Mouse (Mus musculus) lung, postnatal 0 days (tissue): ENCODE results near the gene Alox8. TPM values are rescaled to one million over a fixed set of nuclear protein-coding genes. Genes with fewer than 3 reads are reported as not detected.

ENCODE experiments used
- ATAC-seq: fragments of 200-750 bp; cut with Nextera tagmentation; 2 replicates; pipeline ENCODE4 v1.8.0; 2017; ENCODE audit warnings: moderate library complexity
- DNase-seq: peaks from one replicate; pipeline ENCODE4 v3.0.0-alpha.2; 2016; ENCODE audit warnings: low spot score
- H3K27ac ChIP-seq: fragments of 300-500 bp; sonication (generic); 2 replicates; pipeline ENCODE4 v1.5.1; 2014; ENCODE audit warnings: antibody characterized with exemption, mild to moderate bottlenecking, low read length, mixed read lengths
- H3K27me3 ChIP-seq: fragments of 300-500 bp; sonication (generic); replicated peaks from 2 replicates; pipeline ENCODE4 v1.6.1; 2014; ENCODE audit warnings: low read length, mixed read lengths; ENCODE audit not compliant: insufficient read depth
- H3K36me3 ChIP-seq: fragments of 300-500 bp; sonication (generic); 2 replicates; pipeline ENCODE4 v1.6.1; 2014; ENCODE audit warnings: low read length, mixed read lengths; ENCODE audit not compliant: insufficient read depth
- H3K4me1 ChIP-seq: fragments of 300-500 bp; sonication (generic); 2 replicates; pipeline ENCODE4 v1.6.1; 2014; ENCODE audit warnings: antibody characterized with exemption, low read depth, low read length, mixed read lengths; ENCODE audit not compliant: insufficient read depth
- H3K4me2 ChIP-seq: fragments of 300-500 bp; sonication (generic); replicated peaks from 2 replicates; pipeline ENCODE4 v1.6.1; 2014; ENCODE audit warnings: low read depth, mild to moderate bottlenecking, low read length, moderate library complexity, mixed read lengths
- H3K4me3 ChIP-seq: fragments of 300-500 bp; sonication (generic); 2 replicates; pipeline ENCODE4 v1.5.1; 2014; ENCODE audit warnings: low read depth, low read length
- H3K9ac ChIP-seq: fragments of 300-500 bp; sonication (generic); replicated peaks from 2 replicates; pipeline ENCODE4 v1.6.1; 2014; ENCODE audit warnings: low read depth, mild to moderate bottlenecking
- H3K9me3 ChIP-seq: fragments of 300-500 bp; sonication (generic); 2 replicates; pipeline ENCODE4 v1.6.1; 2016; ENCODE audit warnings: low read length, mixed read lengths
- CTCF ChIP-seq: IDR thresholded peaks from 2 replicates; pipeline ENCODE4 v1.5.1; 2016; ENCODE audit warnings: antibody characterized with exemption, mild to moderate bottlenecking
- EP300 ChIP-seq: IDR thresholded peaks from 2 replicates; pipeline ENCODE4 v1.6.1; 2016; ENCODE audit warnings: antibody characterized with exemption, mild to moderate bottlenecking, control low read depth
- WGBS: fragments of 180-500 bp; shearing (Covaris S2); extraction: QIAGEN DNeasy Blood & Tissue Kit; methylation state at CpG from one replicate; pipeline ENCODE4 v1.1.7; 2014; 5-methylcytosine and 5-hydroxymethylcytosine counted together
- polyA plus RNA-seq: library from polyadenylated mRNA; unstranded; fragments of >200 nt; fragmentation: Nextera tagmentation; extraction: Ambion mirVana; gene quantifications from 2 replicates; pipeline ENCODE4 v1.2.1, GENCODE M21; 2015

Alox8 gene
- polyA plus RNA-seq, 1 experiment from 2014 or later: 0.04 TPM

DNA sequence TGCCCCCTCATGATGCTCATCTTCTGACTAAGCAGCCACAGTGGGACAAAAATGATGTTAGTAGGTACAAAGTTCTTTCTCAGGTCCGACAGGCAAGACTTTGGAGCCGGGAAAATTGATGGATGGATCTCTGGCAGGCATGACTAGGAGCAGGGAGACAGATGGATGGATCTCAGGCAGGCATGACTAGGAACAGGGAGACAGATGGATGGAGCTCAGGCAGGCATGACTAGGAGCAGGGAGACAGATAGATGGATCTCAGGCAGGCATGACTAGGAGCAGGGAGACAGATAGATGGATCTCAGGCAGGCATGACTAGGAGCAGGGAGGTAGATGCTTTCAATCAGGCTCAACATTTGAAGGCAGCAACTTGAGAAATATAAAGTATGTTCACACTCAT lies 13.8 kb upstream of the Alox8 start:
- ATAC-seq: no peak
- H3K4me2 ChIP-seq: no peak overlapping the region

GRCm38 (mm10) chr11:69202469-69203230 lies 5.0 kb upstream of the Alox8 start:
- Histone ChIP-seq H3K9ac (no peak overlapping the region), H3K4me3 (no peak overlapping the region), H3K36me3 (no peaks in the 10 kb centered on the region), H3K4me1 (no peaks in the 10 kb centered on the region), H3K27me3 (peaks cover 3% of the 10 kb centered on the region; the same call in 1 of the 2 replicates), H3K4me2 (no peak overlapping the region), H3K9me3 (no peaks in the 10 kb centered on the region), H3K27ac (no peak overlapping the region)
- no peak for ATAC-seq
- WGBS: 75% methylated on average over 13 of the region's 13 CpGs
- TF ChIP-seq CTCF: no peak
- TF ChIP-seq EP300: no peak
- DNase-seq: no peak

More for the DNA sequence above, 13.8 kb upstream of the Alox8 start:
- WGBS: 14% methylated on average over 2 of the region's 2 CpGs
- DNase-seq: no peak
- Histone ChIP-seq H3K27me3 (no peaks in the 10 kb centered on the region), H3K4me1 (no peaks in the 10 kb centered on the region), H3K9me3 (no peaks in the 10 kb centered on the region), H3K36me3 (no peaks in the 10 kb centered on the region), H3K4me3 (no peak overlapping the region), H3K9ac (no peak overlapping the region), H3K27ac (no peak overlapping the region)
- no peak for TF ChIP-seq EP300

DNA sequence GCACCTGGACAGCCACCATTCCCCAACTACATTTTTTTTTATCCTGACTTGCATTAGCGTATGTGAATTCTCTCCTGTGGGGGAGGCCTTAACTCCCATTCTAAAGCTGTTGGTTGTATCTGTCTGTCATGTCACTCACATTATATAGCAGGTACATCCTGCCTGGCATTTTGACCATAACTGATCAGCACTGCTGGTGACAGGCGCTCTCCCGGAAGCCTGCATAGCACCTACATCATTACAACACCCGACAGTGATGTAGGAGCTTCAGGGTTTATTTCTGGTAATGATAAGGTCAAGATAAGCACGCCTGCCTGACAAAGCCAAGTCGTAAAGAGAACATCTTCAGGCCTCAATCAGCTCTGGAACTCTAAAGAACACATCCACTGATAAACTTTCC lies 2.6 kb upstream of the Alox8 start:
- no peaks in the 10 kb centered on the region for H3K36me3 ChIP-seq

DNA sequence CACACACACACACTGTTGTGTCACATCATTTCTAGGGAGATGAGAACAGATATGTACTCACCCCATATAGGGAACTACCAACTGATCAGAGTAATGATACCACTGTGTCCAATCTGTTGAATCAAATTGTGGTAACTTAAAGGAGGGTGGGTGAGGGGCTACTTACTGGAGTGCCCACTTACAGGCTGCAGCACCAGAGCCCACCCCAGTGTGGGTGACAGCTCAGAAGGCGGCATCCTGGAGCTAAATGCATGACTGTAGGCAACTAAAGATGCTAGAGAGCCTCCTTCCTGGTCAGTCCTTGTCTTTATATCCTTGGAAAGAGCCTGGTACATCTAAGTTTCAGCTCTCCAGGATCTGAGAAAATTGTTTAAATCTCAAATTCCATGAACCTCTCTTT lies 1.6 kb upstream of the Alox8 start:
- Histone ChIP-seq H3K9ac (no peak overlapping the region), H3K4me1 (no peaks in the 10 kb centered on the region), H3K9me3 (no peaks in the 10 kb centered on the region), H3K36me3 (no peaks in the 10 kb centered on the region), H3K27ac (no peak overlapping the region), H3K4me3 (no peak overlapping the region), H3K4me2 (no peak overlapping the region), H3K27me3 (peaks cover 6% of the 10 kb centered on the region)
- DNase-seq: no peak
- no peak for ATAC-seq
- TF ChIP-seq CTCF: no peak
- TF ChIP-seq EP300: no peak
- WGBS: 88% methylated on average over 1 of the region's 1 CpGs

More for the DNA sequence above, 2.6 kb upstream of the Alox8 start:
- H3K27ac ChIP-seq: no peak overlapping the region
- H3K9me3 ChIP-seq: no peaks in the 10 kb centered on the region
- no peak for DNase-seq
- H3K9ac ChIP-seq: no peak overlapping the region
- H3K4me3 ChIP-seq: no peak overlapping the region
- 46% methylated on average over 6 of the region's 6 CpGs for WGBS
- no peak overlapping the region for H3K4me2 ChIP-seq
- TF ChIP-seq EP300: no peak
- no peak for TF ChIP-seq CTCF
- ATAC-seq: no peak
- peaks cover 6% of the 10 kb centered on the region for H3K27me3 ChIP-seq
- H3K4me1 ChIP-seq: no peaks in the 10 kb centered on the region

DNA sequence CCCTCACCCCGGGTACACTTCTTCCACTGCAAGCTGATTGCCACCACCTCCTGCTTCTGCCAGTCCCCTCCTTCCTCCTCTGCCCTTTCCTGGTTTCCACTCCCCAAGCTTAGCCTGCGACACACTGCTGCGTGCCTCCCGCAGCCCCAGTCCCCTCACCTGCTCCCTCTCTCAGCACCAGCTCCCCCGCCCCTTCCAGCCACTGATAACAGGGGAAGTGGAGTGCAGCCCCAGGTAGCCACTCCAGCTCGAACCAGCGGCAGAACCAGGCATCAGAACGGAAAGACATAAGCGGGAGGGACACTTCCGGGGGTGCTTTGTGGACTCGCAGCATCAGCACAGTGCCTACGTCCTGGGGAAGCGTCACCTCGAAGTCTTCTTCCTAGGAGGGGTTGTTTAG lies 449 bp downstream of the Alox8 start:
- Histone ChIP-seq H3K27me3 (peaks cover 6% of the 10 kb centered on the region), H3K4me1 (no peaks in the 10 kb centered on the region), H3K9ac (no peak overlapping the region), H3K9me3 (no peaks in the 10 kb centered on the region), H3K4me3 (peak overlapping the region; percentile 5; the same call in 1 of the 2 replicates), H3K4me2 (peak overlapping the region; percentile 44), H3K27ac (no peak overlapping the region), H3K36me3 (no peaks in the 10 kb centered on the region)
- ATAC-seq (no peak), DNase-seq (no peak)
- 2% methylated on average over 14 of the region's 14 CpGs for WGBS
- TF ChIP-seq CTCF (no peak), EP300 (no peak)

- DNase-seq (peak; percentile 12), ATAC-seq (no peak)
- TF ChIP-seq EP300 (no peak), CTCF (peak; percentile 13; the same call in 1 of the 2 replicates)
- Histone ChIP-seq H3K4me1 (no peaks in the 10 kb centered on the region), H3K27me3 (peaks cover 6% of the 10 kb centered on the region), H3K4me2 (no peak overlapping the region), H3K9me3 (no peaks in the 10 kb centered on the region), H3K36me3 (no peaks in the 10 kb centered on the region), H3K9ac (no peak overlapping the region), H3K4me3 (0 out of 2 replicates have a peak overlapping the region, but pooled peaks have one; percentile 5), H3K27ac (no peak overlapping the region)
- 6% methylated on average over 5 of the region's 5 CpGs for WGBS
Measured at GRCm38 (mm10) chr11:69196766-69197165, 877 bp downstream of the Alox8 start.
